In the genomic region with DNA sequence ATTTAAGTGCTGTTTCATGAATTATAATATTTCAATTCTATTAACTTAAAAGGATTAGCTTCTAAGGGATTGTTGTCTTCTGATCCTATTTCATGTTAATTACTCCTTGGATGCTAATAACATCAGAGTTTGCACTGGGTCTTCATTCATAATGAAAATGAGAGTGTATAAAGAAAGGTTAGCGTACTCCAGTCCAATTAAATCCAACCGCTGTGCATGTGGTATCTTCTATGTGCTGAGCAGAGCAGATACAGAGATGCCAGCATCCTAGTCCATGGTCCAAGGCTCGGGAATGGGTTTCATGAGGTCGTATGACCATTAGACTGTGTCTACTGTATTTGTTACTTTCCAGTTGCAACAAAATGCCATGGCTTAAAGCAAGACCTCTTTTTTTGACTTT, we compare ENCODE assay signal across 18 mouse cellular contexts.
"Had no signal": no experiment of that assay in that cellular context is flagged by ENCODE, and none has a peak within 500 bp of the region (broad histone marks: within the 10 kb centered on the region; RNA-seq: fewer than 3 reads in every experiment).

No protein-coding gene starts in this region.

- H3K9ac ChIP-seq: liver, embryonic 13.5 days; liver, embryonic 15.5 days; liver, postnatal 0 days; lung, embryonic 15.5 days; midbrain, embryonic 12.5 days; neural tube, embryonic 13.5 days; stomach, embryonic 15.5 days had no signal

- H3K4me3 ChIP-seq: liver, embryonic 13.5 days; liver, embryonic 15.5 days; lung, embryonic 15.5 days; megakaryocyte, embryonic 14.5 days; midbrain, embryonic 12.5 days; neural tube, embryonic 13.5 days; stomach, embryonic 15.5 days had no signal

- H3K27me3 ChIP-seq: liver, embryonic 13.5 days; liver, embryonic 15.5 days; lung, embryonic 15.5 days; megakaryocyte, embryonic 14.5 days; midbrain, embryonic 12.5 days; neural tube, embryonic 13.5 days; stomach, embryonic 15.5 days had no signal

- H3K9me3 ChIP-seq: liver, embryonic 13.5 days; liver, embryonic 15.5 days; lung, embryonic 15.5 days; megakaryocyte, embryonic 14.5 days; midbrain, embryonic 12.5 days; neural tube, embryonic 13.5 days; stomach, embryonic 15.5 days had no signal

- H3K27ac ChIP-seq: liver, embryonic 13.5 days; liver, embryonic 15.5 days; lung, embryonic 15.5 days; macrophage; midbrain, embryonic 12.5 days; neural tube, embryonic 13.5 days; stomach, embryonic 15.5 days; stomach, postnatal 0 days had no signal

- H3K36me3 ChIP-seq: liver, embryonic 13.5 days; liver, embryonic 15.5 days; lung, embryonic 15.5 days; midbrain, embryonic 12.5 days; neural tube, embryonic 13.5 days; stomach, embryonic 15.5 days had no signal

- DNase-seq: liver, embryonic 13.5 days; liver, postnatal 0 days; lung, adult 2 months; lung, postnatal 14 days; lung, postnatal 36 days; right cerebral cortex, postnatal 14 days; thymus, adult 2 months; thymus, postnatal 25 days; thymus, postnatal 4 days had no signal

- ATAC-seq: liver, postnatal 0 days; lung, postnatal 0 days had no signal

- H3K4me2 ChIP-seq: liver, embryonic 13.5 days; liver, embryonic 15.5 days; lung, embryonic 15.5 days; midbrain, embryonic 12.5 days; neural tube, embryonic 13.5 days; stomach, embryonic 15.5 days had no signal

- H3K4me1 ChIP-seq: liver, embryonic 13.5 days; liver, embryonic 15.5 days; lung, embryonic 15.5 days; midbrain, embryonic 12.5 days; stomach, embryonic 15.5 days had no signal
